Mouse (Mus musculus) midbrain, embryonic 11.5 days (tissue): ENCODE measurements around the gene Osgin1. TPM values are rescaled to one million over a fixed set of nuclear protein-coding genes. Genes with fewer than 3 reads are reported as not detected.

Experiments used
- ATAC-seq: fragments of 200-750 bp; cut with Nextera tagmentation; 2 replicates; pipeline ENCODE4 v1.8.0; 2017; ENCODE audit warnings: moderate TSS enrichment, moderate library complexity; ENCODE audit not compliant: low FRiP score
- DNase-seq: peaks from one replicate; pipeline ENCODE4 v3.0.0; 2015; ENCODE audit warnings: low spot score; ENCODE audit errors: missing footprints
- H3K27ac ChIP-seq: fragments of 300-500 bp; sonication (generic); 2 replicates; pipeline ENCODE4 v1.5.1; 2014; ENCODE audit warnings: low read depth, low read length
- H3K27me3 ChIP-seq: fragments of 300-500 bp; sonication (generic); 2 replicates; pipeline ENCODE4 v1.6.1; 2014; ENCODE audit warnings: mild to moderate bottlenecking, low read length, moderate library complexity, mixed read lengths; ENCODE audit not compliant: control insufficient read depth, insufficient read depth
- H3K36me3 ChIP-seq: fragments of 300-500 bp; sonication (generic); 2 replicates; pipeline ENCODE4 v1.6.1; 2014; ENCODE audit warnings: mild to moderate bottlenecking, low read length, moderate library complexity, mixed read lengths; ENCODE audit not compliant: control insufficient read depth, insufficient read depth
- H3K4me1 ChIP-seq: fragments of 300-500 bp; sonication (generic); 2 replicates; pipeline ENCODE4 v1.6.1; 2014; ENCODE audit warnings: low read length; ENCODE audit not compliant: control insufficient read depth, insufficient read depth
- H3K4me2 ChIP-seq: fragments of 300-500 bp; sonication (generic); 2 replicates; pipeline ENCODE4 v1.6.1; 2014; ENCODE audit warnings: mild to moderate bottlenecking, moderate library complexity
- H3K4me3 ChIP-seq: fragments of 300-500 bp; sonication (generic); 2 replicates; pipeline ENCODE4 v1.5.1; 2014; ENCODE audit warnings: low read depth, low read length
- H3K9ac ChIP-seq: fragments of 300-500 bp; sonication (generic); 2 replicates; pipeline ENCODE4 v1.6.1; 2014; ENCODE audit warnings: low read length
- H3K9me3 ChIP-seq: fragments of 300-500 bp; sonication (generic); 2 replicates; pipeline ENCODE4 v1.6.1; 2016; ENCODE audit warnings: low read length; ENCODE audit not compliant: control insufficient read depth
- WGBS: fragments of 180-500 bp; shearing (Covaris S2); extraction: QIAGEN DNeasy Blood & Tissue Kit; methylation state at CpG from one replicate; pipeline ENCODE4 v1.1.7; 2014; 5-methylcytosine and 5-hydroxymethylcytosine counted together
- polyA plus RNA-seq: library from polyadenylated mRNA; unstranded; fragments of >200 nt; fragmentation: Nextera tagmentation; extraction: Ambion mirVana; gene quantifications from 2 replicates; pipeline ENCODE4 v1.2.1, GENCODE M21; 2014

Gene Osgin1
- 0.21 and 0.26 TPM in 2 replicates for polyA plus RNA-seq

- WGBS, result 92% methylated on average over 13 of the region's 13 CpGs
- Histone ChIP-seq H3K9ac (no peak within 1 kb of the TSS), H3K27me3 (no peaks in the 10 kb centered on the region), H3K27ac (no peak within 1 kb of the TSS), H3K4me3 (no peak within 1 kb of the TSS), H3K36me3 (no peaks in the 10 kb centered on the region), H3K4me2 (no peak within 1 kb of the TSS), H3K4me1 (peaks cover 3% of the 10 kb centered on the region), H3K9me3 (no peaks in the 10 kb centered on the region)
- DNase-seq, result no peak
- ATAC-seq, result no peak
These were observed at the start of gene Osgin1 for GRCm38 (mm10) chr8:119433582-119434174. TSS of gene Osgin1 (plus strand) at chr8:119434124.

GRCm38 (mm10) chr8:119384478-119384877 lies 49.4 kb upstream of the Osgin1 start:
- Histone ChIP-seq H3K4me2 (no peak overlapping the region), H3K9me3 (no peaks in the 10 kb centered on the region), H3K36me3 (no peaks in the 10 kb centered on the region), H3K27ac (no peak overlapping the region), H3K9ac (no peak overlapping the region), H3K4me1 (no peaks in the 10 kb centered on the region), H3K4me3 (no peak overlapping the region), H3K27me3 (no peaks in the 10 kb centered on the region)
- DNase-seq, result peak; percentile 98
- WGBS, result 26% methylated on average over 10 of the region's 10 CpGs
- no peak for ATAC-seq

GRCm38 (mm10) chr8:119385854-119386253 lies 48.1 kb upstream of the Osgin1 start:
- 75% methylated on average over 6 of the region's 6 CpGs for WGBS
- Histone ChIP-seq H3K4me2 (no peak overlapping the region), H3K36me3 (no peaks in the 10 kb centered on the region), H3K27ac (no peak overlapping the region), H3K9ac (no peak overlapping the region), H3K4me3 (no peak overlapping the region), H3K27me3 (no peaks in the 10 kb centered on the region), H3K9me3 (no peaks in the 10 kb centered on the region), H3K4me1 (no peaks in the 10 kb centered on the region)
- ATAC-seq (no peak), DNase-seq (peak; percentile 17)

GRCm38 (mm10) chr8:119386988-119387387 lies 46.9 kb upstream of the Osgin1 start:
- Histone ChIP-seq H3K4me1 (no peaks in the 10 kb centered on the region), H3K9ac (no peak overlapping the region), H3K9me3 (no peaks in the 10 kb centered on the region), H3K27ac (no peak overlapping the region), H3K4me2 (no peak overlapping the region), H3K4me3 (no peak overlapping the region), H3K36me3 (no peaks in the 10 kb centered on the region), H3K27me3 (no peaks in the 10 kb centered on the region)
- 80% methylated on average over 6 of the region's 6 CpGs for WGBS
- DNase-seq, result no peak
- no peak for ATAC-seq

GRCm38 (mm10) chr8:119394097-119394496 lies 39.8 kb upstream of the Osgin1 start:
- Histone ChIP-seq H3K36me3 (no peaks in the 10 kb centered on the region), H3K4me1 (peaks cover 8% of the 10 kb centered on the region), H3K9ac (peak overlapping the region; percentile 86), H3K9me3 (no peaks in the 10 kb centered on the region), H3K4me2 (peak overlapping the region; percentile 100), H3K27ac (no peak overlapping the region), H3K4me3 (peak overlapping the region; percentile 83), H3K27me3 (no peaks in the 10 kb centered on the region)
- DNase-seq (no peak), ATAC-seq (no peak; the same call in 1 of the 2 replicates)
- WGBS, result 77% methylated on average over 9 of the region's 9 CpGs

- peak; percentile 97 for ATAC-seq
- H3K27me3 ChIP-seq, result no peaks in the 10 kb centered on the region
- DNase-seq, result peak; percentile 98
These were observed 39.3 kb upstream of the Osgin1 start, which contains the start of gene Mlycd for GRCm38 (mm10) chr8:119394524-119395026. TSS of gene Mlycd (plus strand) at chr8:119394878.

GRCm38 (mm10) chr8:119395072-119395950 lies 38.6 kb upstream of the Osgin1 start:
- peaks cover 8% of the 10 kb centered on the region for H3K4me1 ChIP-seq
- H3K36me3 ChIP-seq, result no peaks in the 10 kb centered on the region
- WGBS, result 7% methylated on average over 67 of the region's 83 CpGs
- H3K27ac ChIP-seq, result peak overlapping the region; percentile 77
- peak overlapping the region; percentile 100 for H3K4me2 ChIP-seq
- no peaks in the 10 kb centered on the region for H3K9me3 ChIP-seq
- H3K9ac ChIP-seq, result peak overlapping the region; percentile 86
- H3K4me3 ChIP-seq, result peak overlapping the region; percentile 83
- DNase-seq (peak; percentile 83), ATAC-seq (peak; percentile 70)
- H3K27me3 ChIP-seq, result no peaks in the 10 kb centered on the region

More at GRCm38 (mm10) chr8:119394524-119395026, 39.3 kb upstream of the Osgin1 start, which contains the start of gene Mlycd:
- WGBS, result 3% methylated on average over 40 of the region's 44 CpGs
- peak within 1 kb of the TSS; percentile 83 for H3K4me3 ChIP-seq
- no peaks in the 10 kb centered on the region for H3K36me3 ChIP-seq
- no peaks in the 10 kb centered on the region for H3K9me3 ChIP-seq
- H3K4me2 ChIP-seq, result peak within 1 kb of the TSS; percentile 100
- peak within 1 kb of the TSS; percentile 77 for H3K27ac ChIP-seq
- peak within 1 kb of the TSS; percentile 86 for H3K9ac ChIP-seq
- peaks cover 8% of the 10 kb centered on the region for H3K4me1 ChIP-seq

- Histone ChIP-seq H3K4me1 (peaks cover 8% of the 10 kb centered on the region), H3K4me2 (no peak overlapping the region), H3K27ac (no peak overlapping the region), H3K36me3 (no peaks in the 10 kb centered on the region), H3K9me3 (no peaks in the 10 kb centered on the region), H3K9ac (no peak overlapping the region), H3K4me3 (no peak overlapping the region), H3K27me3 (no peaks in the 10 kb centered on the region)
- ATAC-seq (no peak), DNase-seq (peak; percentile 51)
- WGBS, result 84% methylated on average over 9 of the region's 9 CpGs
These were observed 35.4 kb upstream of the Osgin1 start for GRCm38 (mm10) chr8:119398558-119398957.

GRCm38 (mm10) chr8:119399255-119399654 lies 34.7 kb upstream of the Osgin1 start:
- Histone ChIP-seq H3K36me3 (no peaks in the 10 kb centered on the region), H3K27ac (no peak overlapping the region), H3K4me2 (no peak overlapping the region), H3K4me3 (no peak overlapping the region), H3K9ac (no peak overlapping the region), H3K4me1 (peaks cover 8% of the 10 kb centered on the region), H3K9me3 (no peaks in the 10 kb centered on the region), H3K27me3 (no peaks in the 10 kb centered on the region)
- 79% methylated on average over 6 of the region's 6 CpGs for WGBS
- DNase-seq, result no peak
- no peak for ATAC-seq
